Mouse (Mus musculus) brain, embryonic 14.5 days (tissue): ENCODE measurements around the gene Gm43191.

Experiments
- CTCF ChIP-seq: fragments of 200-500 bp; IDR thresholded peaks from 2 replicates; pipeline ENCODE4 v1.5.1; 2012; ENCODE audit warnings: inconsistent platforms, mild to moderate bottlenecking, moderate library complexity, borderline replicate concordance; ENCODE audit not compliant: insufficient read depth, insufficient read length; ENCODE audit errors: extremely low read depth
- POLR2A ChIP-seq: fragments of 200-500 bp; IDR thresholded peaks from 2 replicates; pipeline ENCODE4 v1.6.1; 2012; ENCODE audit warnings: mild to moderate bottlenecking, inconsistent platforms, borderline replicate concordance; ENCODE audit not compliant: poor library complexity, insufficient read depth, insufficient read length, severe bottlenecking; ENCODE audit errors: extremely low read depth

- TF ChIP-seq CTCF (no peak), POLR2A (no peak)
Measured at GRCm38 (mm10) chr3:116635799-116636198, 45.3 kb downstream of the Gm43191 start.
